ENCODE assay signal across 8 mouse cellular contexts in the genomic region with DNA sequence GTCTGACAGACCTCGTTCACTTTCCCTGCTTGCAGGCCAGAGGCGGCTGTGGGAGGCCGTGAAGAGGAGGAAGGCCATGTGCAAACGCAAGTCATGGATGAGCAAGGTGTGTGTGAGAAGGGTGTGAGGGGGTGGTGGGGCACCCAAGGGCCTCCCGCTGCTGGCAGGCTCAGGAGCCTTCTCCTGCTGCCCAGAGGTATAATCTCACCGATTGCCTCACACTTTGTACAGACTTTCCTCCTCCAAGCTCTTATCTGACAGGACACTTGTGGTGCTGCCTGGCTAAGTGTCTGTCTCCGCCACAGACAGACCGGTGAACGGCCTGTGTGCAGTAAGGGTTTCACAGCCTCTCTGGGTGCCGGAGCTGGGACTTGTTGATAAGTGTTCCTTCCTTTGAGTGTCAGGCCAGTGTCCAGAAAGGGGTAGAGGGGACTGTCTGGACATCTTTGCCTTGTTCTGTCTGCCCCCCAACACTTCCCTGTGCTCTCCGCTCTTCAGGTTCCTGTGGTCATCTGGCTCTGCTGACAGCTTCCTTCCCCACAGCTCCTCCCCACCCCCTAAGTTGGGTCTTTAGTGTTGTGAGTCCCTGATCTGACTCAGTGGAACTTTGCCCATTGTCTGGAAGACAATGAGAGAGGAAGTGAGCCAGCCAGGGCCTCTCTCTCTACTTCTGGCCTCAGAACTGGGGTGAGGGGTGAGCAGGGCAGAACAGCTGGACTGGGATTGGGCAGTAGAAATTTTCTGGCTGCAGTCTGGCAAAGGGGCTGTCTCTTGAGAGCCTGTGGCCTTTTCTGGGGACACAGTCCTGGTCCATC. TPM values are rescaled to one million over a fixed set of nuclear protein-coding genes. Genes with fewer than 3 reads are reported as not detected.
A peak's percentile ranks its signal among the peaks of the same experiment; 100 is the strongest.
DNase-seq lines count a peak whose midpoint lies in the region; ATAC-seq and TF ChIP-seq lines count a peak whose summit lies in the region.

No protein-coding gene starts in this region.

- TF ChIP-seq CTCF in MEL (IDR thresholded peaks at IDR 0.05 in 2 of 3, conservative IDR thresholded peaks at IDR 0.05 in 1 of 3; ENCODE audit: control insufficient read depth in 1 of 3, insufficient read depth in 1 of 3, low read depth in 2 of 3, low read length in 3 of 3, poor library complexity in 1 of 3, severe bottlenecking in 1 of 3): no peak
- no peak for TF ChIP-seq CTCF in forebrain, postnatal 0 days (IDR thresholded peaks at IDR 0.05; ENCODE audit: low read depth)

- no peaks in the 10 kb centered on the region for H3K27me3 ChIP-seq in MEL (ENCODE audit: control insufficient read depth in 1 of 2, insufficient read depth in 2 of 2, low read length in 2 of 2)
- H3K27me3 ChIP-seq in forebrain, postnatal 0 days (ENCODE audit: insufficient read depth, low read length): no peaks in the 10 kb centered on the region
- no peaks in the 10 kb centered on the region for H3K27me3 ChIP-seq in kidney, embryonic 14.5 days (ENCODE audit: control insufficient read depth, insufficient read depth, low read length)

- H3K4me3 ChIP-seq in MEL (ENCODE audit: control insufficient read depth in 1 of 2, insufficient read depth in 1 of 2, low read depth in 2 of 2, low read length in 2 of 2): 0 out of 4 replicates have a peak overlapping the region, but pooled peaks of 1 of the 2 experiments have one; percentile 2
- H3K4me3 ChIP-seq in forebrain, postnatal 0 days (ENCODE audit: low read depth, low read length): no peak overlapping the region
- H3K4me3 ChIP-seq in kidney, embryonic 14.5 days (ENCODE audit: low read length): no peak overlapping the region

- no peak for TF ChIP-seq RAD21 in MEL (IDR thresholded peaks at IDR 0.05; ENCODE audit: low read depth, low read length)

- peak; percentile 71 for DNase-seq in adrenal gland, postnatal 10 days
- no peak for DNase-seq in adrenal gland, adult 8-10 months
- peak; percentile 89 for DNase-seq in MEL (ENCODE audit: low read depth, low spot score)
- DNase-seq in forebrain, postnatal 0 days: no peak
- DNase-seq in left cerebral cortex, adult 11 months (ENCODE audit: low spot score): no peak
- no peak for DNase-seq in cerebellum, adult 11 months

- peak overlapping the region; percentile 77 for H3K27ac ChIP-seq in MEL (ENCODE audit: control insufficient read depth, low read depth, low read length)
- H3K27ac ChIP-seq in forebrain, postnatal 0 days (ENCODE audit: low read depth, low read length): peak overlapping the region; percentile 29; the same call in 1 of the 2 replicates
- peak overlapping the region; percentile 44 for H3K27ac ChIP-seq in kidney, embryonic 14.5 days (ENCODE audit: low read depth, low read length)

- H3K79me2 ChIP-seq in MEL (ENCODE audit: control insufficient read depth, insufficient read depth, low read length, poor library complexity): no peaks in the 10 kb centered on the region; the same call in 1 of the 2 replicates

- peak; percentile 80 to 85 for TF ChIP-seq EP300 in MEL (IDR thresholded peaks at IDR 0.05; ENCODE audit: low read depth in 1 of 2, low read length in 2 of 2)

- H3K9me3 ChIP-seq in MEL (replicated peaks; ENCODE audit: insufficient read depth, low read length): no peaks in the 10 kb centered on the region
- no peaks in the 10 kb centered on the region for H3K9me3 ChIP-seq in forebrain, postnatal 0 days (ENCODE audit: low read length)
- H3K9me3 ChIP-seq in kidney, embryonic 14.5 days (ENCODE audit: control insufficient read depth, low read length): no peaks in the 10 kb centered on the region

- peak overlapping the region; percentile 21 for H3K9ac ChIP-seq in MEL (ENCODE audit: control insufficient read depth, low read depth, low read length, poor library complexity, severe bottlenecking)
- H3K9ac ChIP-seq in forebrain, postnatal 0 days: no peak overlapping the region
- H3K9ac ChIP-seq in kidney, embryonic 14.5 days (ENCODE audit: low read depth, low read length): no peak overlapping the region

- no peak overlapping the region for H3K4me2 ChIP-seq in forebrain, postnatal 0 days (ENCODE audit: low read depth)
- H3K4me2 ChIP-seq in kidney, embryonic 14.5 days (replicated peaks; ENCODE audit: low read depth, low read length): no peak overlapping the region

- H3K36me3 ChIP-seq in MEL (ENCODE audit: control insufficient read depth in 1 of 2, insufficient read depth in 2 of 2, low read length in 2 of 2): peaks cover 0 to 41% of the 10 kb centered on the region in 2 experiments; a peak in 3 of 4 replicates
- H3K36me3 ChIP-seq in forebrain, postnatal 0 days (ENCODE audit: insufficient read depth): peaks cover 20% of the 10 kb centered on the region
- peaks cover 26% of the 10 kb centered on the region; the same call in 1 of the 2 replicates for H3K36me3 ChIP-seq in kidney, embryonic 14.5 days (ENCODE audit: control insufficient read depth, insufficient read depth, low read length)

- ATAC-seq in forebrain, postnatal 0 days: no peak
- ATAC-seq in kidney, embryonic 14.5 days (ENCODE audit: low FRiP score, low TSS enrichment): no peak
- peak; percentile 83 for ATAC-seq in megakaryocyte progenitor cell, adult 5-6 weeks (replicated peaks; ENCODE audit: poor library complexity)

- 53% methylated on average over 11 of the region's 11 CpGs for WGBS in forebrain, postnatal 0 days
- 65% methylated on average over 11 of the region's 11 CpGs for WGBS in kidney, embryonic 14.5 days

- no peak for TF ChIP-seq POLR2A in MEL (IDR thresholded peaks at IDR 0.05; ENCODE audit: control insufficient read depth in 1 of 2, insufficient read depth in 1 of 2, low read depth in 1 of 2, low read length in 2 of 2, poor library complexity in 1 of 2)

- peaks cover 10 to 47% of the 10 kb centered on the region in 2 experiments for H3K4me1 ChIP-seq in MEL (ENCODE audit: control insufficient read depth in 1 of 2, insufficient read depth in 2 of 2, low read length in 2 of 2)
- peaks cover 15% of the 10 kb centered on the region for H3K4me1 ChIP-seq in forebrain, postnatal 0 days (ENCODE audit: insufficient read depth)
- peaks cover 22% of the 10 kb centered on the region for H3K4me1 ChIP-seq in kidney, embryonic 14.5 days (ENCODE audit: control insufficient read depth, insufficient read depth, low read length)

TF ChIP-seq in MEL, 35 proteins besides CTCF, POLR2A, EP300 and RAD21 (continues in another document):
- TF ChIP-seq KAT2A (conservative IDR thresholded peaks at IDR 0.05; ENCODE audit: low read depth, low read length) (no peak), NRF1 (IDR thresholded peaks at IDR 0.05; ENCODE audit: insufficient read depth, low read depth, low read length, poor library complexity, severe bottlenecking) (0 out of 2 replicates have a peak, but pooled peaks have one; percentile 10), RCOR1 (IDR thresholded peaks at IDR 0.05; ENCODE audit: low read depth, low read length) (peak; percentile 50; the same call in 1 of the 2 replicates), TAL1 (IDR thresholded peaks at IDR 0.05; ENCODE audit: low read length) (peak; percentile 96), HCFC1 (IDR thresholded peaks at IDR 0.05; ENCODE audit: low read depth, low read length) (no peak), MEF2A (IDR thresholded peaks at IDR 0.05; ENCODE audit: extremely low read depth, insufficient replicate concordance, low read depth, low read length, poor library complexity, severe bottlenecking) (no peak), SMC3 (IDR thresholded peaks at IDR 0.05; ENCODE audit: low read depth, low read length) (no peak), CHD1 (IDR thresholded peaks at IDR 0.05; ENCODE audit: low read depth, low read length) (no peak), ZNF384 (IDR thresholded peaks at IDR 0.05; ENCODE audit: low read depth, low read length) (no peak), SIN3A (IDR thresholded peaks at IDR 0.05; ENCODE audit: low read length) (peak; percentile 52), MYC (IDR thresholded peaks at IDR 0.05; ENCODE audit: low read depth, low read length) (0 out of 2 replicates have a peak, but pooled peaks have one; percentile 31), ETS1 (IDR thresholded peaks at IDR 0.05; ENCODE audit: low read depth, low read length) (peak; percentile 75), TCF12 (IDR thresholded peaks at IDR 0.05; ENCODE audit: low read depth, low read length) (peak; percentile 90), MAZ (IDR thresholded peaks at IDR 0.05; ENCODE audit: low read depth, low read length) (0 out of 2 replicates have a peak, but pooled peaks have one; percentile 69), GATA1 (IDR thresholded peaks at IDR 0.05; ENCODE audit: low read depth, low read length) (peak; percentile 82), ELF1 (IDR thresholded peaks at IDR 0.05; ENCODE audit: low read depth, low read length) (0 out of 2 replicates have a peak, but pooled peaks have one; percentile 12), NELFE (IDR thresholded peaks at IDR 0.05; ENCODE audit: low read depth, low read length) (no peak), E2F4 (IDR thresholded peaks at IDR 0.05; ENCODE audit: borderline replicate concordance, low read depth, low read length) (no peak)

RNA-seq across cellular contexts. Expression of a gene that starts 22.4 kb away (rescaled TPM):
- 10 to 100 TPM; 45.1 to 85.2 TPM for total RNA-seq in adrenal gland, postnatal 10 days (2021)
- 10 to 100 TPM; 33.0 to 66.6 (median 48.3) TPM for total RNA-seq in adrenal gland, adult 8-10 months (2022)
- 30.3 and 34.8 TPM in 2 replicates for total RNA-seq in MEL (2012; rRNA removed)
- polyA plus RNA-seq in MEL (2012; ENCODE audit: insufficient read depth in 1 of 2, insufficient read length in 2 of 2, low read depth in 1 of 2, low replicate concordance in 2 of 2, missing spikeins in 1 of 2): 10 to 100 TPM in 1 of 2 experiments, not detected in 1; 77.0 TPM
- total RNA-seq in forebrain, postnatal 0 days (2014; rRNA removed): 48.4 and 55.3 TPM in 2 replicates
- 10.3 and 13.2 TPM in 2 replicates for polyA plus RNA-seq in forebrain, postnatal 0 days (2015; fragmentation: Nextera tagmentation; extraction: Ambion mirVana)
- polyA plus RNA-seq in kidney, embryonic 14.5 days (2014; fragmentation: Nextera tagmentation; extraction: Ambion mirVana): 10.7 and 11.0 TPM in 2 replicates
- total RNA-seq in megakaryocyte progenitor cell, adult 5-6 weeks (2015): 5.9 and 6.9 TPM in 2 replicates
- total RNA-seq in megakaryocyte progenitor cell, adult 5-6 weeks (2017): 8.0 and 15.5 TPM in 2 replicates

RNA-seq across cellular contexts. Expression of a gene that starts 57.3 kb away (rescaled TPM):
- 100 to 1,000 TPM; 138 to 212 TPM for total RNA-seq in adrenal gland, postnatal 10 days (2021)
- total RNA-seq in adrenal gland, adult 8-10 months (2022): 10 to 100 TPM; 17.5 to 46.5 (median 26.6) TPM
- total RNA-seq in MEL (2012; rRNA removed): 156 and 234 TPM in 2 replicates
- 100 to 1,000 TPM in 1 of 2 experiments, 10 to 100 TPM in 1; 90.9 to 106 TPM for polyA plus RNA-seq in MEL (2012; ENCODE audit: insufficient read depth in 1 of 2, insufficient read length in 2 of 2, low read depth in 1 of 2, low replicate concordance in 2 of 2, missing spikeins in 1 of 2)
- total RNA-seq in forebrain, postnatal 0 days (2014; rRNA removed): 70.3 and 112 TPM in 2 replicates
- polyA plus RNA-seq in forebrain, postnatal 0 days (2015; fragmentation: Nextera tagmentation; extraction: Ambion mirVana): 34.8 and 35.3 TPM in 2 replicates
- 38.1 and 62.0 TPM in 2 replicates for polyA plus RNA-seq in kidney, embryonic 14.5 days (2014; fragmentation: Nextera tagmentation; extraction: Ambion mirVana)
- 111 and 138 TPM in 2 replicates for total RNA-seq in megakaryocyte progenitor cell, adult 5-6 weeks (2015)
- total RNA-seq in megakaryocyte progenitor cell, adult 5-6 weeks (2017): 110 and 143 TPM in 2 replicates

Comparison
In these comparisons a context has a peak if more than half of its experiments do, and no peak if none do; other contexts are left out.
1. DNase-seq: peak in adrenal gland, postnatal 10 days (single experiment) and MEL (single experiment); none in adrenal gland, adult 8-10 months (single experiment), forebrain, postnatal 0 days (single experiment), left cerebral cortex, adult 11 months (single experiment) and cerebellum, adult 11 months (single experiment).
2. Peak in every context shown above with its lines, with median percentiles within 50 percentile points of each other: H3K27ac ChIP-seq.